ENCODE assay signal across 8 mouse cellular contexts in genomic region chr6:29527361-29528164, GRCm38 (mm10). TPM values are rescaled to one million over a fixed set of nuclear protein-coding genes. Genes with fewer than 3 reads are reported as not detected.
A peak's percentile ranks its signal among the peaks of the same experiment; 100 is the strongest.
DNase-seq lines count a peak whose midpoint lies in the region; ATAC-seq and TF ChIP-seq lines count a peak whose summit lies in the region.

No protein-coding gene starts in this region.

- peak overlapping the region; percentile 97 for H3K4me2 ChIP-seq in hindbrain, embryonic 11.5 days (replicated peaks; ENCODE audit: low read depth, low read length)

- H3K9me3 ChIP-seq in heart, embryonic 10.5 days = no peaks in the 10 kb centered on the region
- no peaks in the 10 kb centered on the region for H3K9me3 ChIP-seq in E14TG2a.4 (ENCODE audit: low read length)
- no peaks in the 10 kb centered on the region for H3K9me3 ChIP-seq in hindbrain, embryonic 11.5 days (ENCODE audit: control insufficient read depth, low read length)
- no peaks in the 10 kb centered on the region for H3K9me3 ChIP-seq in midbrain, embryonic 10.5 days (replicated peaks)

- no peak for DNase-seq in heart, embryonic 10.5 days (ENCODE audit: low spot score)
- DNase-seq in heart, postnatal 36 days = no peak
- DNase-seq in hindbrain, embryonic 11.5 days (ENCODE audit: low spot score) = peak; percentile 45
- peak; percentile 39 for DNase-seq in midbrain, embryonic 10.5 days (ENCODE audit: low spot score)
- no peak for DNase-seq in ovary, postnatal 36 days (ENCODE audit: low spot score)
- DNase-seq in adrenal gland, postnatal 10 days = no peak
- DNase-seq in gastrocnemius, adult 8-10 months (ENCODE audit: low spot score in 2 of 2) = no peak

- peak overlapping the region; percentile 73 for H3K4me3 ChIP-seq in heart, embryonic 10.5 days
- H3K4me3 ChIP-seq in E14TG2a.4 (replicated peaks; ENCODE audit: low read length) = peak overlapping the region; percentile 79
- H3K4me3 ChIP-seq in hindbrain, embryonic 11.5 days (ENCODE audit: low read depth, low read length) = peak overlapping the region; percentile 56
- peak overlapping the region; percentile 70 for H3K4me3 ChIP-seq in midbrain, embryonic 10.5 days

- H3K4me1 ChIP-seq in heart, embryonic 10.5 days = peaks cover 67% of the 10 kb centered on the region
- H3K4me1 ChIP-seq in E14TG2a.4 (replicated peaks; ENCODE audit: low read depth, low read length) = peaks cover 51% of the 10 kb centered on the region
- H3K4me1 ChIP-seq in hindbrain, embryonic 11.5 days (replicated peaks; ENCODE audit: control insufficient read depth, insufficient read depth, low read length) = peaks cover 5% of the 10 kb centered on the region; the same call in 1 of the 2 replicates
- peaks cover 31% of the 10 kb centered on the region for H3K4me1 ChIP-seq in midbrain, embryonic 10.5 days

- intact Hi-C loops in heart, postnatal 36 days (cut with DNase I) = no loop called here

- ATAC-seq in hindbrain, embryonic 11.5 days (ENCODE audit: low FRiP score) = no peak

- H3K9ac ChIP-seq in hindbrain, embryonic 11.5 days (ENCODE audit: low read depth, low read length) = no peak overlapping the region

- peaks cover 14% of the 10 kb centered on the region; the same call in 1 of the 2 replicates for H3K36me3 ChIP-seq in heart, embryonic 10.5 days
- H3K36me3 ChIP-seq in E14TG2a.4 (ENCODE audit: insufficient read depth, low read length) = no peaks in the 10 kb centered on the region
- H3K36me3 ChIP-seq in hindbrain, embryonic 11.5 days (ENCODE audit: control insufficient read depth, insufficient read depth, low read length) = no peaks in the 10 kb centered on the region
- no peaks in the 10 kb centered on the region for H3K36me3 ChIP-seq in midbrain, embryonic 10.5 days

- H3K27me3 ChIP-seq in heart, embryonic 10.5 days (ENCODE audit: insufficient read depth, poor library complexity, severe bottlenecking) = peaks cover 47% of the 10 kb centered on the region
- H3K27me3 ChIP-seq in E14TG2a.4 (ENCODE audit: insufficient read depth, low read length) = peaks cover 80% of the 10 kb centered on the region
- H3K27me3 ChIP-seq in hindbrain, embryonic 11.5 days (ENCODE audit: control insufficient read depth, insufficient read depth, low read length) = peaks cover 46% of the 10 kb centered on the region
- peaks cover 90% of the 10 kb centered on the region for H3K27me3 ChIP-seq in midbrain, embryonic 10.5 days (ENCODE audit: low read depth, poor library complexity, severe bottlenecking)

- 4% methylated on average over 34 of the region's 34 CpGs for WGBS in heart, embryonic 10.5 days
- 3% methylated on average over 33 of the region's 34 CpGs for WGBS in hindbrain, embryonic 11.5 days
- WGBS in midbrain, embryonic 10.5 days = 5% methylated on average over 34 of the region's 34 CpGs

- peak overlapping the region; percentile 86 for H3K27ac ChIP-seq in heart, embryonic 10.5 days
- H3K27ac ChIP-seq in hindbrain, embryonic 11.5 days (ENCODE audit: low read depth, low read length) = no peak overlapping the region
- no peak overlapping the region for H3K27ac ChIP-seq in midbrain, embryonic 10.5 days (replicated peaks)

- no peak for TF ChIP-seq CTCF in E14TG2a.4 (conservative IDR thresholded peaks at IDR 0.05; ENCODE audit: low read length)

RNA-seq across cellular contexts. Expression of gene Irf5, which starts 1.1 kb away (rescaled TPM):
- polyA plus RNA-seq in heart, embryonic 10.5 days (2016; fragmentation: Nextera tagmentation; extraction: Ambion mirVana) = 22.1 and 24.9 TPM in 2 replicates
- total RNA-seq in heart, postnatal 36 days (2021) = 1 to 10 TPM; 3.1 to 3.7 TPM
- polyA plus RNA-seq in hindbrain, embryonic 11.5 days (2014; fragmentation: Nextera tagmentation; extraction: Ambion mirVana) = 2.5 and 2.7 TPM in 2 replicates
- polyA plus RNA-seq in midbrain, embryonic 10.5 days (2016; fragmentation: Nextera tagmentation; extraction: Ambion mirVana) = 2.1 and 2.2 TPM in 2 replicates
- total RNA-seq in adrenal gland, postnatal 10 days (2021) = 1 to 10 TPM; 3.8 to 4.8 TPM
- 1 to 10 TPM; 1.0 to 3.1 (median 1.7) TPM for total RNA-seq in gastrocnemius, adult 8-10 months (2022)

RNA-seq across cellular contexts. Expression of gene Kcp, which starts 19.8 kb away (rescaled TPM):
- 13.8 and 23.3 TPM in 2 replicates for polyA plus RNA-seq in heart, embryonic 10.5 days (2016; fragmentation: Nextera tagmentation; extraction: Ambion mirVana)
- total RNA-seq in heart, postnatal 36 days (2021) = 1 to 10 TPM; 2.7 to 5.8 TPM
- polyA plus RNA-seq in hindbrain, embryonic 11.5 days (2014; fragmentation: Nextera tagmentation; extraction: Ambion mirVana) = 11.3 and 12.9 TPM in 2 replicates
- 11.4 and 13.7 TPM in 2 replicates for polyA plus RNA-seq in midbrain, embryonic 10.5 days (2016; fragmentation: Nextera tagmentation; extraction: Ambion mirVana)
- 1 to 10 TPM; 7.0 to 7.1 TPM for total RNA-seq in adrenal gland, postnatal 10 days (2021)
- total RNA-seq in gastrocnemius, adult 8-10 months (2022) = 1 to 10 TPM; 2.2 to 6.0 (median 4.4) TPM

RNA-seq across cellular contexts. Expression of gene Atp6v1fnb, which starts 56.3 kb away (rescaled TPM):
- not detected in 2 replicates for polyA plus RNA-seq in heart, embryonic 10.5 days (2016; fragmentation: Nextera tagmentation; extraction: Ambion mirVana)
- not detected for total RNA-seq in heart, postnatal 36 days (2021)
- not detected in 2 replicates for polyA plus RNA-seq in hindbrain, embryonic 11.5 days (2014; fragmentation: Nextera tagmentation; extraction: Ambion mirVana)
- polyA plus RNA-seq in midbrain, embryonic 10.5 days (2016; fragmentation: Nextera tagmentation; extraction: Ambion mirVana) = not detected in 2 replicates
- under 1 TPM in 1 of 2 experiments, not detected in 1; 0.45 TPM for total RNA-seq in adrenal gland, postnatal 10 days (2021)
- not detected for total RNA-seq in gastrocnemius, adult 8-10 months (2022)

Comparison
In these comparisons a context has a peak if more than half of its experiments do, and no peak if none do; other contexts are left out.
1. DNase-seq: peak in hindbrain, embryonic 11.5 days (single experiment) and midbrain, embryonic 10.5 days (single experiment); none in heart, embryonic 10.5 days (single experiment), heart, postnatal 36 days (0 of 2), ovary, postnatal 36 days (single experiment), adrenal gland, postnatal 10 days (single experiment) and gastrocnemius, adult 8-10 months (0 of 2).
2. Peak in every context shown above with its lines, with median percentiles within 50 percentile points of each other: H3K4me3 ChIP-seq.